Mouse (Mus musculus): ENCODE measurements around the gene Insl6. TPM values are rescaled to one million over a fixed set of nuclear protein-coding genes. Genes with fewer than 3 reads are reported as not detected.

Gene Insl6
- polyA plus RNA-seq, 1 experiment from 2014 or later = 3.0 TPM

DNA sequence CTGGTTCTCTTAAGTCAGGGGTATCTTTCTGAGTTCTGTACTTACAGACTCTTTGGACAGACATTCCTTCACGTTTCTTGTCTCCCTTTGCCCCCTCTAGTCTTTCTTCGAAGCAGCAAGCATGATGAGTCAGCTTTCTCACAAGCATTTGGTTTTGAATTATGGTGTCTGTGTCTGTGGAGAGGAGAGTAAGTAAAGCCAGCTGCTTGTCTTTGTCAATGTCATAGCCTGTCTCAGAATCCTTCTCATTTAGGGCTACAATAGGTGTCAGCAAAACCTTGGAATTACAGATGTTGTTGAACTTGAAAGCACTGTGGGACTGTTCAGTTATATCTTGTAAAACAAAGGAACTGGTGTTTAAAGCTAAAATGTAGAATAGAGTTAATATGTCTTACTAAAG lies 30.4 kb downstream of the Insl6 start:
- DNase-seq (ENCODE audit: low spot score) = no peak
- ATAC-seq (ENCODE audit: low FRiP score, low TSS enrichment) = no peak
- peaks cover 12% of the 10 kb centered on the region; the same call in 1 of the 2 replicates for H3K36me3 ChIP-seq (ENCODE audit: control insufficient read depth, insufficient read depth, low read length)
- TF ChIP-seq EP300 (optimal IDR thresholded peaks at IDR 0.05) = no peak
- H3K27me3 ChIP-seq (ENCODE audit: control insufficient read depth, insufficient read depth, low read length) = no peaks in the 10 kb centered on the region
- no peak overlapping the region for H3K4me3 ChIP-seq (ENCODE audit: low read depth, low read length)
- no peak overlapping the region for H3K27ac ChIP-seq (replicated peaks)
- WGBS = 25% methylated on average over 2 of the region's 2 CpGs
- H3K4me2 ChIP-seq (replicated peaks; ENCODE audit: low read depth) = no peak overlapping the region
- H3K9me3 ChIP-seq (ENCODE audit: control insufficient read depth, low read length) = no peaks in the 10 kb centered on the region
- no peak overlapping the region for H3K9ac ChIP-seq (ENCODE audit: low read length)
- H3K4me1 ChIP-seq (replicated peaks; ENCODE audit: control insufficient read depth, insufficient read depth) = no peaks in the 10 kb centered on the region

DNA sequence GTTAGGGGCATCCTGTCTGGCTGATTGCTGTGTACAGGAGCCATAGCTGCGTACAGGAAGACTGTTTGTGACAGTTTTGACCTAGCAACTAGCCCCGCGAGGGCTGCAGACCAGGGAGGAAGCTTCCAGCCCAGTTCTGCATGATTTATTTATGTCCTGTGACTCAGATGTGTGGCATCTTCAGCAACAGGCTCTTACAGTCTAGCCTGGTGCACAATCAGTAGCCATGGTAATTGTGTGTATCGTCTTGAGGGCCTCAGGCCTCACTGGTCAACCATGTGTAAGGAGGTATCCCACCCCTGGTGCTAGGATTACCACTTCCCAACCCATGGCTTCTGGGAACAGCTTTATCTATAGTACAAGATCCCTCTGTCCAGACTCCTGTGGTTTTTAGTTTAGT lies 32.6 kb downstream of the Insl6 start:
- TF ChIP-seq CTCF (IDR thresholded peaks at IDR 0.05; ENCODE audit: low read depth) (no peak), EP300 (optimal IDR thresholded peaks at IDR 0.05) (no peak)
- H3K4me1 ChIP-seq (replicated peaks; ENCODE audit: control insufficient read depth, insufficient read depth) = no peaks in the 10 kb centered on the region

DNA sequence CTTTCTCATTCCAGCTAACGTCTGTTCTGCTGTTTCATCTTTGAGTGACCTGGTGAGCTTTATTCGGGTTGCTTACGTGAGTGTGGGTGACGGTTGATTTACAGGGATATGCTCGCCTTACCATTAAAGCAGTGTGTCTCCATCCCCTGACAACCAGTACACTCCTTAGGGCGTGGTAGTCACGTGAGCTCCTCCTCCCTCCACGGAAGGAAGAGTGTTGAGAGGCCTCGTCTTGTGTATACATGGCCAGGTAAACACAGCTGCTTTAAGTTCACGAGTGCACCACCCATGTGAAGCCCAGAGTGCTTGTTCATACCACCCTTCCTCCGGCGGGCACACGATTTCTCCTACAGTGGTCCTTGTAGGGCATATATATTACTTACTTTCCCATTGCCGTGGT lies 33.6 kb downstream of the Insl6 start:
- no peak overlapping the region for H3K27ac ChIP-seq (replicated peaks)
- no peaks in the 10 kb centered on the region for H3K27me3 ChIP-seq (ENCODE audit: control insufficient read depth, insufficient read depth, low read length)
- H3K4me2 ChIP-seq (replicated peaks; ENCODE audit: low read depth) = no peak overlapping the region
- DNase-seq (ENCODE audit: low spot score) = peak; percentile 76
- 41% methylated on average over 14 of the region's 14 CpGs for WGBS
- H3K4me1 ChIP-seq (replicated peaks; ENCODE audit: control insufficient read depth, insufficient read depth) = no peaks in the 10 kb centered on the region
- TF ChIP-seq CTCF (IDR thresholded peaks at IDR 0.05; ENCODE audit: low read depth) (no peak), EP300 (optimal IDR thresholded peaks at IDR 0.05) (no peak)
- H3K9ac ChIP-seq (ENCODE audit: low read length) = no peak overlapping the region
- no peaks in the 10 kb centered on the region for H3K9me3 ChIP-seq (ENCODE audit: control insufficient read depth, low read length)
- H3K4me3 ChIP-seq (ENCODE audit: low read depth, low read length) = no peak overlapping the region
- peaks cover 13% of the 10 kb centered on the region; the same call in 1 of the 2 replicates for H3K36me3 ChIP-seq (ENCODE audit: control insufficient read depth, insufficient read depth, low read length)
- peak; percentile 93 for ATAC-seq (ENCODE audit: low FRiP score, low TSS enrichment)

More for the DNA sequence above, 32.6 kb downstream of the Insl6 start:
- no peak for ATAC-seq (ENCODE audit: low FRiP score, low TSS enrichment)
- H3K9ac ChIP-seq (ENCODE audit: low read length) = no peak overlapping the region
- WGBS = 74% methylated on average over 4 of the region's 4 CpGs
- H3K9me3 ChIP-seq (ENCODE audit: control insufficient read depth, low read length) = no peaks in the 10 kb centered on the region
- no peak overlapping the region for H3K27ac ChIP-seq (replicated peaks)
- no peak overlapping the region for H3K4me2 ChIP-seq (replicated peaks; ENCODE audit: low read depth)
- no peaks in the 10 kb centered on the region for H3K27me3 ChIP-seq (ENCODE audit: control insufficient read depth, insufficient read depth, low read length)
- no peak for DNase-seq (ENCODE audit: low spot score)
- peaks cover 13% of the 10 kb centered on the region; the same call in 1 of the 2 replicates for H3K36me3 ChIP-seq (ENCODE audit: control insufficient read depth, insufficient read depth, low read length)
- H3K4me3 ChIP-seq (ENCODE audit: low read depth, low read length) = no peak overlapping the region

DNA sequence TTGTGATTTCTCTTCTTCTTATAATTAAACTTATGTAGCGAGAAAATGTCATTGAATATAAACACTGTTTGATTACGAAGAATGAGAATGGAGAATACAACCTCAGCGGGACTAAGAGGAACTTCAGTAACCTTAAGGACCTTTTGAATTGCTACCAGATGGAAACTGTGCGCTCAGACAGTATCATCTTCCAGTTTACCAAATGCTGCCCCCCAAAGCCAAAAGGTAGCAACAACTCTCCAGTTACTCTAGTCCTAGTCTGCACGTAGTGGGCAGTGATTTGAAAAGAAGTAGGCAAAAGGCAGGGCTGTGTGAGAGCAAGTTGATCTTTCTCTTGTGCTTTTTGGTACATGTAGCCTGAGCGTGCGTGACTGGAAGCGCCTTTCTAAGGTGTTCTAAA lies 37.3 kb downstream of the Insl6 start:
- Histone ChIP-seq H3K4me3 (ENCODE audit: low read depth, low read length) (no peak overlapping the region), H3K4me1 (replicated peaks; ENCODE audit: control insufficient read depth, insufficient read depth) (no peaks in the 10 kb centered on the region), H3K36me3 (ENCODE audit: control insufficient read depth, insufficient read depth, low read length) (peaks cover 17% of the 10 kb centered on the region), H3K4me2 (replicated peaks; ENCODE audit: low read depth) (no peak overlapping the region), H3K27me3 (ENCODE audit: control insufficient read depth, insufficient read depth, low read length) (no peaks in the 10 kb centered on the region), H3K27ac (replicated peaks) (no peak overlapping the region), H3K9ac (ENCODE audit: low read length) (no peak overlapping the region), H3K9me3 (ENCODE audit: control insufficient read depth, low read length) (no peaks in the 10 kb centered on the region)
- TF ChIP-seq CTCF (IDR thresholded peaks at IDR 0.05; ENCODE audit: low read depth) (peak; percentile 42), EP300 (optimal IDR thresholded peaks at IDR 0.05) (no peak)
- no peak for ATAC-seq (ENCODE audit: low FRiP score, low TSS enrichment)
- DNase-seq (ENCODE audit: low spot score) = no peak
- WGBS = 78% methylated on average over 8 of the region's 8 CpGs

DNA sequence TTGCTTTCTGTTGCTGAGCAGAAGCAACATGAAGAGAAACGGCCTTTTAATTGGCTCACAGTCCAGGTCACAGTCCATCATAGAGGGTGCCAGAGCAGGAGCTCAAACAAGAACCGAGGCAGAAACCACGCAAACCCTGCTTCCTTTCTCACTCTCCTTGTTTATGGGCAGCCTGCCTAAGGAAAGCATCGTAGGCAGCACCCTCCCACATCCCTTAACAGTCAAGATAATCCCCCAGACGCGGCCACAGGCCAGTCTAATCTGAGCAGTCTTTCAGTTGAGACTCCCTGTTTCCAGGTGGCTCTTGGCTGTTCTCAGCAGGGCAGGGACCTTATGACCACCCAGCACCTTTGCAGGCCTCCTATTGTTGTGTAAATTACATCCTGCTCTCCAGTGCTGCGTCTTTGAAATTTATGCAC lies 39.7 kb downstream of the Insl6 start:
- ATAC-seq (ENCODE audit: low FRiP score, low TSS enrichment) = no peak
- no peak overlapping the region for H3K27ac ChIP-seq (replicated peaks)
- DNase-seq (ENCODE audit: low spot score) = no peak
- no peak overlapping the region for H3K9ac ChIP-seq (ENCODE audit: low read length)
- no peaks in the 10 kb centered on the region for H3K27me3 ChIP-seq (ENCODE audit: control insufficient read depth, insufficient read depth, low read length)
- no peaks in the 10 kb centered on the region for H3K4me1 ChIP-seq (replicated peaks; ENCODE audit: control insufficient read depth, insufficient read depth)
- no peak for TF ChIP-seq CTCF (IDR thresholded peaks at IDR 0.05; ENCODE audit: low read depth)
- no peak for TF ChIP-seq EP300 (optimal IDR thresholded peaks at IDR 0.05)
- 46% methylated on average over 7 of the region's 7 CpGs for WGBS
- peaks cover 12% of the 10 kb centered on the region for H3K36me3 ChIP-seq (ENCODE audit: control insufficient read depth, insufficient read depth, low read length)
- no peaks in the 10 kb centered on the region for H3K9me3 ChIP-seq (ENCODE audit: control insufficient read depth, low read length)
- no peak overlapping the region for H3K4me2 ChIP-seq (replicated peaks; ENCODE audit: low read depth)
- no peak overlapping the region for H3K4me3 ChIP-seq (ENCODE audit: low read depth, low read length)

DNA sequence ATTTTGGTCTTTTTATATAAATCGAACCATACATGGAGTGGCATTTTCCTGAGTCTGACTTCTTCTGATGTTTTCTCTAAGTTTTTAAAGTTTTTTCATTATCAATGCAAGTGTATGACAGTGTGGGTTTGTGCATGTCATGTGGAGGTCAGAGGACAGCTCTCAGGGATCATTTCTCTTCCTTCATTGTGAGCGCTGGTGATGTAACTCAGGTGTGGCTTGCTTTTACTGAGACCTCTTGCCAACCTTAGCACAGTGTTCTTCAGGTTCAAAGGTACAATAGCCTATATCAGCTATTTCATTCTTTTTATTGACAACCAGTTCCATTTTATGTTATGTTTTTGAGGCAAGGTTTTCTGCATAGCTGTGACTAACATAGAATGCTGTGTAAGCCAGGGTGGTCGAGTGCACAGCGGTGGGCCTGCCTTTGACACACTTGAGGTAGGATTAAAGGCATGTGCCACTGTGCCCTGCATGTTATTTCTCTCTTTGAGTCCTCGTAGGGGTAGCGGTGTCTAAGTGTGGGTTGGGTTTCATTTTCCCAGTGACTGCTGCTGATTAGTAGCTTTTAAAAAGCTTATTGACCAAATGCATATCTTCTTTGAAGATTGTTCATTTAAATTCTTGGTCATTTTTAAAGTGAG lies 46.1 kb downstream of the Insl6 start:
- WGBS = 86% methylated on average over 6 of the region's 6 CpGs
- no peak for TF ChIP-seq EP300 (optimal IDR thresholded peaks at IDR 0.05)
- TF ChIP-seq CTCF (IDR thresholded peaks at IDR 0.05; ENCODE audit: low read depth) = no peak
- Histone ChIP-seq H3K27me3 (ENCODE audit: control insufficient read depth, insufficient read depth, low read length) (no peaks in the 10 kb centered on the region), H3K9me3 (ENCODE audit: control insufficient read depth, low read length) (no peaks in the 10 kb centered on the region), H3K4me3 (ENCODE audit: low read depth, low read length) (no peak overlapping the region), H3K36me3 (ENCODE audit: control insufficient read depth, insufficient read depth, low read length) (peaks cover 13% of the 10 kb centered on the region; the same call in 1 of the 2 replicates), H3K4me2 (replicated peaks; ENCODE audit: low read depth) (no peak overlapping the region), H3K27ac (replicated peaks) (no peak overlapping the region), H3K9ac (ENCODE audit: low read length) (no peak overlapping the region), H3K4me1 (replicated peaks; ENCODE audit: control insufficient read depth, insufficient read depth) (no peaks in the 10 kb centered on the region)
- no peak for ATAC-seq (ENCODE audit: low FRiP score, low TSS enrichment)
- no peak for DNase-seq (ENCODE audit: low spot score)

Measured in stomach, postnatal 0 days (tissue).